Mouse (Mus musculus): ENCODE measurements around the gene Nr2c2. TPM values are rescaled to one million over a fixed set of nuclear protein-coding genes. Genes with fewer than 3 reads are reported as not detected.
"Not testable (repeated sequence)": the region's sequence is repeated elsewhere in the genome, so short reads cannot be mapped to it uniquely, and the experiment has no call there.

The Nr2c2 gene
- 10 to 100 TPM; 83.7 to 86.6 TPM for total RNA-seq (2021)
- long read RNA-seq, full-length matches to known transcripts = 2 of 24 reads
- long read RNA-seq, partial matches to known transcripts = 1 of 24 reads
- long read RNA-seq, other reads (novel, unspliced or antisense) = 21 of 24 reads

GRCm38 (mm10) chr6:92091130-92091591 is at the start of gene Nr2c2:
Gene Nr2c2, plus strand, starts transcription at chr6:92091390.
- peak; percentile 85 to 91 for DNase-seq (ENCODE audit: low spot score in 2 of 2)

DNA sequence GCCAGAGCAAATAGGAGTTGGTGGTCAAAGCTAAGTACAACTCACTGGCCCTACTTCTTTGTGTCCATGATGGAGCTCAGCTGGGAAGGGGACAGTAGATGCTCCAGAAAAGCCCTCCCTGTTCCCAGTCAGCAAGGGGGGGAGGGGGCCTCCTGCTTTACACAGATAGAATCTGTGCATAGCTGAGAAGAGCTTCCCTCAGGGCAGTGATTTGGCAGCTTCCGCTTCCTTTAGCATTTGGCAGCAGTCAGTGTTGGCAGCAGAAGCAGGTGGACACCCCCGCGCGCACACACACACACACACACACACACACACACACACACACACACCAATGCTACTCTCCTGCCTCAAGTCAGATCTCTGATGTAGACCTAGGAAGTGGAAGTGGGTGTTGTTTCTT is 49.1 kb upstream of the Nr2c2 start:
- DNase-seq (ENCODE audit: low spot score in 2 of 2) = peak; percentile 19 to 28

GRCm38 (mm10) chr6:92042850-92043249 is 48.3 kb upstream of the Nr2c2 start:
- no peak for DNase-seq (ENCODE audit: low spot score in 2 of 2)

GRCm38 (mm10) chr6:92057768-92058167 is 33.4 kb upstream of the Nr2c2 start:
- no peak for DNase-seq (ENCODE audit: low spot score in 2 of 2)

GRCm38 (mm10) chr6:92061725-92062124 is 29.5 kb upstream of the Nr2c2 start:
- DNase-seq (ENCODE audit: low spot score in 2 of 2) = no peak

DNA sequence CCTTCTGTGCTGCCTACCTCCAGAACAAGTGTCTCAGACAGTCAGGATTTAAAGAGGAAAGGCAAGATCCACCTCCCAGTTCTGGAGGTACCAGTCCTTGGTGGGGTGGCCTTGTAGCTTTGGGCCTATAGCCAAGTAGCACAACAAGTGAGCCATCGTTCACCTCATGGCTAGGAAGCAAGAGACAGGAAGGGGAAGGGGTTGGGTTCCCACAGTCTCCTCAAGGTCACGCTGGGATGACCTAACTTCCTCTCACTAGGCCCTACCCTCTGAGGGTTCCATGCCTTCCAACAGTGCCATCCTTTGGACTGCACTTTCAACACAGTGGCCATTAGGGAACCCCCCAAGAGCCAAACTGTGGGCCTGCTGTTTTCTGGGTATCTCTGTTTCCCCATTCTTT is 27.7 kb upstream of the Nr2c2 start:
- DNase-seq (ENCODE audit: low spot score in 2 of 2) = no peak

DNA sequence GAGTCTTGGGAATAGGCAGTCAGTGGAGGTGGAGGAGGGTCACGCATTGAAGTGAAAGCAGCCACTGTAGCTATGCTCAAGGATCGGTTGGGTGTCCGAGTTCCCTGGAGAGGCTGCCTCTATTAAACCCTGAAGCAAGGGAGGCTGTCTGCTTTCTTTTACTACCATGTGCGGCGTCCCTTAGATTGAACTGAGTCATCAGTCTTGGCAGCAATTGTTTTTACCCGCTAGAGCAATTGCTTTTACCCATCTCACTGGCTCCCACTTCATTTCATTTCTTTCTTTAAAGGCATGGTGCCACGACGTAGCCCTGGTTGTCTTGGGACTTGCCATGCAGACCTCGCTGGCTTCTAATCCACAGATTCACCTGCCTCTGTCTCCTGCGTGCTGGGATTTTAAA is 27.1 kb upstream of the Nr2c2 start:
- DNase-seq (ENCODE audit: low spot score in 2 of 2) = no peak

DNA sequence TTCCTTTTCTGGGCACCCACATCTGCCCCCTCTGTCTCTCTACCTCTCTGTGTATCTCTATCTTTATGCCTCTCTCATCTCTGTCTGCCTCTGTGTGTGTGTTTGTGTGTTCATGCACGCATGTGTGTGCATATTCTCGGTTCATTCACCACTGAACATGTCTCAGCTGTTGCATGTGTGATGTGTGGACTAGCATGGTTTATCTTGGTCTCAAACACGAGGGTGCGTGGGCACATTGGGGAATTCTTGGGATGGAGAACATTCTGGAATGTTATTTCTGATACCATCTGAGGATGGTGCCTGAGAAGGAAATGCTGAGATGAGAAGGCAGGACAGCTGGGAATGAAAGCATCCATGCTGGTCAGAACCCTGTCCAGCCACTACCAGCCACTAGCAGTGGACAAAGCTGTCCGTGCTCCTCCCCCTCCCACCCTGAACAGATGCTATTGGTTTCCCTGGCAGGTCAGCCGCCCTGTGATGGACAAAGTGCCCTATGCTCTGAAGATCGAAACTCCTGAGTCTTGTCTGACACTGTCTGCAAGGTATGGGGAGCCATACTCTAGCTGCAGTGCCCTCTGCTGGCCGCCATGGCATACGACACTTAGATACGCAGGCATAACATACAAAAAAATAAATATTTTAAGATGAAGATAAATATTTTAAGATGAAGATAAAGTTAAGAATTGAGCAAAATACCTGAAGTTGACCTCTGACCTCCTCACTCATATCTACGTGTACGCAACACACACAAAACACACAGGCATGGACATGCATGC is 25.3 kb upstream of the Nr2c2 start:
- peak; percentile 64 to 72 for DNase-seq (ENCODE audit: low spot score in 2 of 2)

GRCm38 (mm10) chr6:92067146-92067790 is 23.9 kb upstream of the Nr2c2 start:
- DNase-seq (ENCODE audit: low spot score in 2 of 2) = peak; percentile 82 to 86

DNA sequence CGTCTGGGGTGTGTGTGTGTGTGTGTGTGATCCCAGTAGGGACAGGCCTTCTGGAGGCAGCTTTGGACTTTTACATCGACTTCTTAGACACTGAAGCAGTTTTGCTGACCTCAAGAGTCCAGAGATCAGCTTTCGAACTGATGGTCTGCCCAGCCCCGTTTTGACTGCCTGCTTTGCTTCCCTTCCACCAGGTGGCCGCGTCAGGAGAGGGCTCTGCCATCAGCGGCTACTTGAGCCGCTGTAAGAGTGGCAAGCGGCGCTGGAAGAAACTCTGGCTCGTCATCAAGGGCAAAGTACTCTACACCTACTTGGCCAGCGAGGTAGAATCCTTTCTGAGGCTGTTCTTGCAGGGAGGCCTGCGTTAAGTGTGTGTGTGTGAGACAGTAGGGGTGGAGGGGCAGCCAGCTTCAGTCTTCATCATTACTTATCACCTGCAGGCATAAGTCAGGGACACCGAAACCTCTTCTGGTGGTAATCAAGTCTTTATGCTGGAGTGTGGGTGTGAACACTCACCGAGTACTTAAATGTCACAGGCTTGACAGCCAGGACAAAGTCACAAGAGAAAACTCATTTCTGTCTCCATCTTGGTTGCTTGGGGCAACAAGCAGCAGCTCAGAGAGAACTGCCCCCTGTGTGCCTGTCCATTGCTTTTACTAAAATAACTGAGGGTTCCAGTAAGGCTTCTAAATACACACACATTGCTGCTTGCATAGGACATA is 19.9 kb upstream of the Nr2c2 start:
- DNase-seq (ENCODE audit: low spot score in 2 of 2) = no peak

DNA sequence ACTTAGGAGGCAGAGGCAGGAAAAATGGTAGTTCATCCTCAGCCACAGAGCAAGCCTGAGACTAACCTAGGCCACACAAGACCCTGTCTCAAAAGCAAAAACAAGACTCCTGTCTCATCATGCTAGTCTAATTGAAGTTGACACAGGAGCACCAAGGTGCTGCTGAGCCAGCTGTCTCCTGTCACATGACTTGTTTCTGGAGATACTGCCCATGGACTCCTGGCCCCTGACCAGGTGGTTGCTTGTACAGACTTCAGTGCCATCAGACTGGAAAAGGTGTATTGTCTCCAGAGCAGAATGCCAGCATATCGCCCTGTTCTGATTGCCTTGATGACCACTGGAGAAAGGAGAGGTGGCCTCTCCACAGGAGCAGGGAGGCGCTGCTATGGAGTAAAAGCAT is 10.5 kb upstream of the Nr2c2 start:
- no peak for DNase-seq (ENCODE audit: low spot score in 2 of 2)

- DNase-seq (ENCODE audit: low spot score in 2 of 2) = no peak
These were observed 8.4 kb upstream of the Nr2c2 start for GRCm38 (mm10) chr6:92082756-92083155.

DNA sequence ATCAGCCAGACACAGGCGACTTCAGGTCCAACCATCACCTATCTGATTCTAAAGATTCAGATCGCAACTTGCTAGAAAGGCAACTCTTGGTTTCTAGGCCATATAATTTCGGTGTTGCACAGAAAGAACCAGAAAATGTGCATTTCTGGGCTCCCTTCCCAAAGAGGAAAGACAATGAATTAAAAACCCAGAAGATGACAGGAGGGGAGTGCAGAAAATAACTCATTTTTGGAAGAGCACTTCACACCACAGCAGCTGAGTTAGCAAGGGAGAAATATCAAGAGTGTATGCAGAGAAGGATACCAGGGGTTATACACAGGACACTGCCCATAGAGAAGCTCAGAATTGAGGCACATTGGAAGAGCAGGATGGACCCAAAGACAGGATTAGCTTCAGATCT is 6.3 kb upstream of the Nr2c2 start:
- DNase-seq (ENCODE audit: low spot score in 2 of 2) = no peak

- DNase-seq (ENCODE audit: low spot score in 2 of 2) = not testable (repeated sequence)
These were observed 2.0 kb upstream of the Nr2c2 start for GRCm38 (mm10) chr6:92089141-92089540.

GRCm38 (mm10) chr6:92089982-92090381 is 1.2 kb upstream of the Nr2c2 start:
- no peak for DNase-seq (ENCODE audit: low spot score in 2 of 2)

DNA sequence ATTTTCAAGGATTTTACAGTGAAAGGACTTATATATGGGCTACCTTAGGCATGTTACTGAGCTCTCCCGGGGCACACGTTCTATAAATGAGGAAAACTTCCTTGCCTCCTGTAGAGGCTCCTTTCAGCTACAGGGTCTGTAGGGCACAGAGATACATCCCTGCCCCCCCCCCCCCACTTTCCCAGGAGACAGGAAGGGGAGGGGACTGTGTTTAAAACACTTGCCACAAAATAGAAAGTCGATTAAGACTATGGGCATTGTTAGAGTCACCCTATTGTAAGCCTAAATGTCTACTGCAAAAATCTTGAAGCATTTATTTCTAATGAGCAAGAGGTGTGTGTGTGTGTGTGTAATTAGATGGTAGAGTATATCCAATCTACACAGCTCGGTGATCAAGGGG is 693 bp upstream of the Nr2c2 start:
- no peak for DNase-seq (ENCODE audit: low spot score in 2 of 2)

DNA sequence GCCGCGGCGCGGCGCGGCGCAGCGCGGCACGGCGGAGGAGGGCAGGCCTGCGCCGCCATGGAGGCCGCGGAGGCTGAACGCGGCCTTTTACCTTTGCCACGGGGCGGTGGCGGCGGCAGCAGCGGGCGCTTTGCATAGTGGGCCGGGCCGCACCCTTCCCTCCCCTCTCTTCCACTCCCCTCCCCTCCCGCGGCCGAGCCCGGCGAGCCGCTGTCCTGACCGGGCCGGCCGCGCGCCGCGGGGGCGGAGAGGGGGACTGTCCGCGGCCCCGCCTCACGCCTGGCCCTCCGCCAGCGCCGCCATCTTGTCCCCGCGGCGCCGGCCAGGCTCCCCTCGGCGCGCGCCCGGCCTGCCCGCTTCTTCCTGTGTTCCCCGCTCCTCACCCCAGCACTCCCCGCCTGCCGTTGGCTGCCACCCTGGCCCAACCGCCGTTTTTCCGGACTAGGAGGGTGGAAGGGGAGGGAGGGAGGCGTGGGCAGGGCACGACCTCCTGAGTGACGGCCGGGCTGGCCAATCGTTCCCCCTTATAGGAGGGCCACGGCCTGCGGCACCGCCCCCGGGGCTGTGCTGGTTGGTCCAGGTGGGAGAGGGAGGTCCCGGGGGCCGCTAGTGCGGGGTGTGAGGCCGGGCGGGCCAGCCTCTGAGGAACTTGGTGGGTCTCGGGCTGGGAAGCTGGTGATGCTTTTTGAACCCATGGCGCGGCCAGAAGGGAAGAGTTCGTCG is 738 bp downstream of the Nr2c2 start:
- DNase-seq (ENCODE audit: low spot score in 2 of 2) = peak; percentile 100

GRCm38 (mm10) chr6:92092737-92093136 is 1.5 kb downstream of the Nr2c2 start:
- DNase-seq (ENCODE audit: low spot score in 2 of 2) = no peak

GRCm38 (mm10) chr6:92093869-92094268 is 2.7 kb downstream of the Nr2c2 start:
- no peak for DNase-seq (ENCODE audit: low spot score in 2 of 2)

DNA sequence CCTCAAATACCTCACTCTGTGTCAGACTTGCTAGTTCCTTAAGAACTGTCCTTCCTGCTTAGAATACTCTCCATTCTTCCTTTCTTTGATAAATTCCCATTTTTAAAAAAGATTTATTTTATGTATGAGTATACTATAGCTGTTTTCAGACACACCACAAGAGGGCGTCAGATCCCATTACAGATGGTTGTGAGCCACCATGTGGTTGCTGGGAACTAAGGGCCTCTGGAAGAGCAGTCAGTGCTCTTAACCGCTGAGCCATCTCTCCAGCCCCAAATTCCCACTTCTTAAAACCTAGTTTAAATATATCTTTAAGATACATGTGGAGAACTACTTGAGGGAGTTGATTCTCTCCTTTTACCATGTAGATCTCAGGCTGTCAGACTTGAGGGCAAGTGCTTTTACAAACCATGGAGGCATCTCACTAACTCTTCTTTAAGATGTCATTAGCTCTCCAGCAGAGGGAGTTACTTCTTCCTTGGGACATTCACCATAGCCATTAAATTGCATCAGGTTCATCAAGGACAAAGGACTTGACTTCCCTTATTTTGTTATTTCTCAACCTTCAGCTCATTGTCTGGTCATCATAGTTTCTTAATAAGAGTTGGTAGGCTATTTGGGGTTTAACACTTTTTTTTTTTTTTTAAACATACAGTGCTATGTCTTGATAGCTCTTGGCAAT is 9.6 kb downstream of the Nr2c2 start:
- DNase-seq (ENCODE audit: low spot score in 2 of 2) = no peak

- DNase-seq (ENCODE audit: low spot score in 2 of 2) = no peak
These were observed 33.4 kb downstream of the Nr2c2 start for GRCm38 (mm10) chr6:92124547-92124946.
